Mouse (Mus musculus) embryonic facial prominence, embryonic 11.5 days (tissue): ENCODE results near the gene Car7. TPM values are rescaled to one million over a fixed set of nuclear protein-coding genes. Genes with fewer than 3 reads are reported as not detected.

ENCODE experiments used
- ATAC-seq: fragments of 200-750 bp; cut with Nextera tagmentation; replicated peaks from 2 replicates; pipeline ENCODE4 v1.8.0; 2017; ENCODE audit warnings: low read depth; ENCODE audit not compliant: insufficient number of reproducible peaks, low FRiP score, low TSS enrichment
- DNase-seq: peaks from one replicate; pipeline ENCODE4 v3.0.0-alpha.2; 2015; ENCODE audit warnings: low spot score
- H3K27ac ChIP-seq: fragments of 300-500 bp; sonication (generic); replicated peaks from 2 replicates; pipeline ENCODE4 v1.5.1; 2014; ENCODE audit warnings: mild to moderate bottlenecking, low read depth, low read length, control low read depth
- H3K27me3 ChIP-seq: fragments of 300-500 bp; sonication (generic); 2 replicates; pipeline ENCODE4 v1.6.1; 2014; ENCODE audit warnings: mild to moderate bottlenecking, low read length, moderate library complexity, mixed read lengths; ENCODE audit not compliant: control insufficient read depth, insufficient read depth
- H3K36me3 ChIP-seq: fragments of 300-500 bp; sonication (generic); replicated peaks from 2 replicates; pipeline ENCODE4 v1.6.1; 2014; ENCODE audit warnings: low read depth, mild to moderate bottlenecking, low read length, moderate library complexity, mixed read lengths; ENCODE audit not compliant: control insufficient read depth, insufficient read depth
- H3K4me1 ChIP-seq: fragments of 300-500 bp; sonication (generic); 2 replicates; pipeline ENCODE4 v1.6.1; 2014; ENCODE audit warnings: low read length, mixed read lengths; ENCODE audit not compliant: control insufficient read depth, insufficient read depth
- H3K4me2 ChIP-seq: fragments of 300-500 bp; sonication (generic); 2 replicates; pipeline ENCODE4 v1.6.1; 2014; ENCODE audit warnings: low read depth, mild to moderate bottlenecking, control low read depth, low read length, moderate library complexity
- H3K4me3 ChIP-seq: fragments of 300-500 bp; sonication (generic); 2 replicates; pipeline ENCODE4 v1.5.1; 2014; ENCODE audit warnings: low read depth, low read length, control low read depth
- H3K9ac ChIP-seq: fragments of 300-500 bp; sonication (generic); replicated peaks from 2 replicates; pipeline ENCODE4 v1.6.1; 2014; ENCODE audit warnings: mild to moderate bottlenecking, control low read depth, low read length
- H3K9me3 ChIP-seq: fragments of 300-500 bp; sonication (generic); replicated peaks from 2 replicates; pipeline ENCODE4 v1.6.1; 2016; ENCODE audit warnings: mild to moderate bottlenecking, low read length, inconsistent platforms, mixed read lengths; ENCODE audit not compliant: control insufficient read depth
- WGBS: fragments of 180-500 bp; shearing (Covaris S2); extraction: QIAGEN DNeasy Blood & Tissue Kit; methylation state at CpG from one replicate; pipeline ENCODE4 v1.1.7; 2014; 5-methylcytosine and 5-hydroxymethylcytosine counted together
- polyA plus RNA-seq: library from polyadenylated mRNA; unstranded; fragments of >200 nt; fragmentation: Nextera tagmentation; extraction: Ambion mirVana; gene quantifications from 2 replicates; pipeline ENCODE4 v1.2.1, GENCODE M21; 2014

Gene Car7
- polyA plus RNA-seq, 1 experiment from 2014 or later = 1.5 TPM

GRCm38 (mm10) chr8:104535378-104535777 lies 889 bp downstream of the Car7 start:
- Histone ChIP-seq H3K9me3 (no peaks in the 10 kb centered on the region), H3K9ac (no peak overlapping the region), H3K36me3 (no peaks in the 10 kb centered on the region), H3K4me3 (no peak overlapping the region), H3K27ac (no peak overlapping the region), H3K4me2 (no peak overlapping the region), H3K4me1 (no peaks in the 10 kb centered on the region; the same call in 1 of the 2 replicates), H3K27me3 (peaks cover 6% of the 10 kb centered on the region)
- ATAC-seq = no peak
- no peak for DNase-seq
- WGBS = 33% methylated on average over 7 of the region's 7 CpGs

DNA sequence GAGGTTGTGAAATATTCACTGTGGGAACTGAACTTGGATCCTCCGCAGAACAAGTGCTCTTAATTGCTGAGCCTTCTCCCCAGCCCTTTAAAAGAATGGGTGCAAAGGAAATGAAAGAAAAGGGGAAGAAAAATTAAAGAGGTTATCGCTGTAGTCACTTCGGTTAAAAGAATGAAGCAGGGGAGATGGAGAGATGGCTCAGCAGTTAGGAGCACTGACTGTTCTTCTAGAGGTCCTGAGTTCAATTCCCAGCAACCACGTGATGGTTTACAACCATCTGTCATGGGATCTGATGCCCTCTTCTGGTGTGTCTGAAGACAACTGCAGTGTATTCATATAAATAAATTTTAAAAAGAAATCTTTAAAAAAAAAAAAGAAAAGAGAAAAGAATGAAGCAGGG lies 1.5 kb downstream of the Car7 start:
- no peak overlapping the region for H3K27ac ChIP-seq
- DNase-seq (no peak), ATAC-seq (no peak)
- no peak overlapping the region for H3K9ac ChIP-seq
- no peaks in the 10 kb centered on the region for H3K9me3 ChIP-seq
- H3K4me1 ChIP-seq = no peaks in the 10 kb centered on the region; the same call in none of the 2 replicates
- peaks cover 13% of the 10 kb centered on the region for H3K27me3 ChIP-seq
- WGBS = 84% methylated on average over 4 of the region's 4 CpGs
- H3K36me3 ChIP-seq = no peaks in the 10 kb centered on the region
- no peak overlapping the region for H3K4me3 ChIP-seq
- no peak overlapping the region for H3K4me2 ChIP-seq

DNA sequence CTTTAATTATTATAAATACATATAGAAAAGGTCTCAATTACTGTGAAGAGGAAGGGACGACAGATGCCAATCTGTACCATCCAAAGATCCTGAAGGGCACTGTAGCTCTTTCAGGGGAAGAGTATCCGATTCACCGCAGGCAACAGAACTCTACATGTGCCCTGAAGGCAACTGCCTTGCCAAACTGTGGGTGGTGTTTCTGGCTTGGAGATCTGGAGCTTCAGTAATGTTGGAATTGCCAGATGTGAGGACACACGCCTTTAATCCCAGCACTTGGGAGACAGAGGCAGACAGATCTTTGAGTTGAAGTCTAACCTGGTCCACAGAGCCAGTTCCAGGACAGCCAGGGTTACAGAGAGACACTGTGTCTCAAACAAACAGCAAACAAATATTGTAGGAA lies 4.4 kb downstream of the Car7 start:
- Histone ChIP-seq H3K36me3 (no peaks in the 10 kb centered on the region), H3K9me3 (no peaks in the 10 kb centered on the region), H3K4me3 (no peak overlapping the region), H3K27me3 (peaks cover 35% of the 10 kb centered on the region), H3K4me2 (no peak overlapping the region), H3K9ac (no peak overlapping the region), H3K27ac (no peak overlapping the region), H3K4me1 (no peaks in the 10 kb centered on the region; the same call in none of the 2 replicates)
- 79% methylated on average over 4 of the region's 4 CpGs for WGBS
- no peak for DNase-seq
- ATAC-seq = no peak

GRCm38 (mm10) chr8:104539566-104539965 lies 5.1 kb downstream of the Car7 start:
- WGBS = 93% methylated on average over 2 of the region's 2 CpGs
- H3K4me2 ChIP-seq = no peak overlapping the region
- DNase-seq (no peak), ATAC-seq (no peak)
- H3K36me3 ChIP-seq = no peaks in the 10 kb centered on the region
- H3K4me3 ChIP-seq = no peak overlapping the region
- peaks cover 35% of the 10 kb centered on the region for H3K27me3 ChIP-seq
- H3K27ac ChIP-seq = no peak overlapping the region
- H3K9ac ChIP-seq = no peak overlapping the region
- no peaks in the 10 kb centered on the region; the same call in none of the 2 replicates for H3K4me1 ChIP-seq
- no peaks in the 10 kb centered on the region for H3K9me3 ChIP-seq

GRCm38 (mm10) chr8:104540238-104540637 lies 5.7 kb downstream of the Car7 start:
- Histone ChIP-seq H3K9ac (no peak overlapping the region), H3K4me1 (no peaks in the 10 kb centered on the region; the same call in none of the 2 replicates), H3K27ac (no peak overlapping the region), H3K36me3 (no peaks in the 10 kb centered on the region), H3K4me2 (peak overlapping the region; percentile 92; the same call in 1 of the 2 replicates), H3K4me3 (peak overlapping the region; percentile 48; the same call in 1 of the 2 replicates), H3K27me3 (peaks cover 35% of the 10 kb centered on the region), H3K9me3 (no peaks in the 10 kb centered on the region)
- 33% methylated on average over 7 of the region's 7 CpGs for WGBS
- no peak for DNase-seq
- no peak for ATAC-seq

DNA sequence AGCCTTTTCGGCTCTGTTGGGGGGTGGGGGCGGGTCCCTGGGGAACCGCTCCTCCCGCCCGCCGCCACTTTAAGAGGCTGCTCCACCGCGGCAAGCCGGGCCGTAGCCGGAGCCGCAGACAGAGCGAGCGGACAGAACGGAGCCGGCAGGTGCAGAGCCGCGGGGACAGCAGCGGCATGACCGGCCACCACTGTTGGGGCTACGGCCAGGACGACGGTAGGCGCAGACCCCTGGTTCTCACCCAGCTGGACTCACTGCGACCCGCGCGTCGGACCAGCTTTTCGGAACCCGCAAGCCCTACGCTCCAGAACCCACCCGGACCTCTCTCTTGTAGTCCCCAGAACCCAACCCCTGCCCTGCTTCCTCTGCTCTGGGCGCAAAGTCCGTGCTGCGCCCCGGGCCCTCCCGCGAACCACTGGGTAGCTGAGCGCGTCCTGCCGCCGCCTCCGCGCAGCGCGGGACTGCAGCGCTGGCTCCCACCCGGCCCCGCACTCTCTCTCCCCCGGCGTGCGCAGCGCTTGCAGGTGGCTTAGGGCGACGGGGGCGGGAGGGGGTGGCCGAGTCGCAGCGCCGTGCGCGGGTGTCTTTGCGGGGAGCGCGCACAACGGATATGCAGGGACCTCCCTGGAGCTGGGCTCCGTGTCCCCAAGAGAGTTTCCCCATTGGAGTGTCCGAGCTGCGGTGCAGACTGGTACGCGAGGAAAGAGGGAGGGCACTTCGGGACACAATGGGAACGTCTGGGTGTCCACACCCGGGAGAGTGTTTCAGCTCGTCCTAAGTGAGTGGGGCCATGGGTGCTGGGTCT lies 6.4 kb downstream of the Car7 start:
- Histone ChIP-seq H3K4me3 (peak overlapping the region; percentile 48), H3K27me3 (peaks cover 35% of the 10 kb centered on the region), H3K27ac (no peak overlapping the region), H3K4me1 (no peaks in the 10 kb centered on the region; the same call in none of the 2 replicates), H3K36me3 (no peaks in the 10 kb centered on the region), H3K9ac (peak overlapping the region; percentile 39), H3K4me2 (peak overlapping the region; percentile 92), H3K9me3 (no peaks in the 10 kb centered on the region)
- WGBS = under 1% methylated on average over 72 of the region's 76 CpGs
- DNase-seq = no peak
- ATAC-seq = peak; percentile 46; the same call in 1 of the 2 replicates

- Histone ChIP-seq H3K4me3 (peak overlapping the region; percentile 48), H3K9ac (no peak overlapping the region), H3K27me3 (peaks cover 35% of the 10 kb centered on the region), H3K4me2 (peak overlapping the region; percentile 92), H3K27ac (no peak overlapping the region), H3K36me3 (no peaks in the 10 kb centered on the region), H3K9me3 (no peaks in the 10 kb centered on the region), H3K4me1 (no peaks in the 10 kb centered on the region; the same call in none of the 2 replicates)
- ATAC-seq (no peak), DNase-seq (no peak)
- WGBS = 14% methylated on average over 8 of the region's 8 CpGs
Observed at GRCm38 (mm10) chr8:104541515-104541880, 7.0 kb downstream of the Car7 start.

DNA sequence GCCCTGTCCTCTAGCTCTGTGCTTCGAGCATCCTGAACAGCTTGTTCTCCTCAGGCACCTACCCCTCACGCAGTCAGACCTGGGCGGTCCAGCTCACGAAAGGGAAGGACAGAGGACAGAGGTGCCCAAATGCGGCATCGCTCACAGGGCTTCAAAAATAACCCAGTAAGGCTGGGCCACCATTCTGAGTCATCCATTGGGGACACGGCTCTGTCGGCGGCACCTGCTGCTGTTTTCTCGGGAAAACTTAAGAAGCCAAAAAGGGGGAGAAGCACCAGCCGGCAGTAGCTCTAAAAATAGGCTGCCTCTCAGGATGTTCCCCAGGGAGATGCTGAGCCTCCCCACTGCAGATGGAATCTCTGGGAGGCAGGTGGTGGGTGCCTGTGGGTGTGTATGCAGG lies 7.7 kb downstream of the Car7 start:
- 8% methylated on average over 11 of the region's 11 CpGs for WGBS
- Histone ChIP-seq H3K9ac (no peak overlapping the region), H3K27ac (no peak overlapping the region), H3K4me2 (no peak overlapping the region), H3K36me3 (no peaks in the 10 kb centered on the region), H3K27me3 (peaks cover 35% of the 10 kb centered on the region), H3K9me3 (no peaks in the 10 kb centered on the region), H3K4me3 (no peak overlapping the region), H3K4me1 (no peaks in the 10 kb centered on the region; the same call in none of the 2 replicates)
- DNase-seq (no peak), ATAC-seq (no peak)
